Mouse (Mus musculus): ENCODE results near the gene Unc45a. TPM values are rescaled to one million over a fixed set of nuclear protein-coding genes. Genes with fewer than 3 reads are reported as not detected.

The Unc45a gene
- polyA plus RNA-seq, 1 experiment: 105 TPM

GRCm38 (mm10) chr7:80310771-80311170 is 30.0 kb downstream of the Unc45a start:
- WGBS: 95% methylated on average over 7 of the region's 7 CpGs
- H3K27ac ChIP-seq (ENCODE audit: control insufficient read depth, insufficient read depth, low read length): no peak overlapping the region
- no peaks in the 10 kb centered on the region for H3K27me3 ChIP-seq (ENCODE audit: control insufficient read depth, insufficient read depth, low read length)
- TF ChIP-seq CTCF (IDR thresholded peaks at IDR 0.05; ENCODE audit: borderline replicate concordance, control insufficient read depth, extremely low read depth, insufficient read depth, low read length, poor library complexity) (no peak), POLR2A (IDR thresholded peaks at IDR 0.05; ENCODE audit: control insufficient read depth, extremely low read depth, insufficient read depth, low read length, poor library complexity) (no peak)
- peaks cover 88% of the 10 kb centered on the region for H3K36me3 ChIP-seq (ENCODE audit: control insufficient read depth, insufficient read depth, low read length)
- no peak overlapping the region for H3K4me3 ChIP-seq (ENCODE audit: control insufficient read depth, insufficient read depth, low read length)
- H3K4me1 ChIP-seq (replicated peaks; ENCODE audit: control insufficient read depth, insufficient read depth, low read length): no peaks in the 10 kb centered on the region
- DNase-seq: no peak

- no peak for DNase-seq
- Histone ChIP-seq H3K4me1 (replicated peaks; ENCODE audit: control insufficient read depth, insufficient read depth, low read length) (no peaks in the 10 kb centered on the region), H3K27ac (ENCODE audit: control insufficient read depth, insufficient read depth, low read length) (no peak overlapping the region), H3K4me3 (ENCODE audit: control insufficient read depth, insufficient read depth, low read length) (no peak overlapping the region), H3K27me3 (ENCODE audit: control insufficient read depth, insufficient read depth, low read length) (no peaks in the 10 kb centered on the region), H3K36me3 (ENCODE audit: control insufficient read depth, insufficient read depth, low read length) (peaks cover 83% of the 10 kb centered on the region)
- WGBS: 80% methylated on average over 3 of the region's 3 CpGs
- no peak for TF ChIP-seq POLR2A (IDR thresholded peaks at IDR 0.05; ENCODE audit: control insufficient read depth, extremely low read depth, insufficient read depth, low read length, poor library complexity)
- TF ChIP-seq CTCF (IDR thresholded peaks at IDR 0.05; ENCODE audit: borderline replicate concordance, control insufficient read depth, extremely low read depth, insufficient read depth, low read length, poor library complexity): no peak
These were observed 33.0 kb downstream of the Unc45a start for GRCm38 (mm10) chr7:80307766-80308165.

- H3K27ac ChIP-seq (ENCODE audit: control insufficient read depth, insufficient read depth, low read length): no peak overlapping the region
- WGBS: 97% methylated on average over 2 of the region's 2 CpGs
- TF ChIP-seq POLR2A (IDR thresholded peaks at IDR 0.05; ENCODE audit: control insufficient read depth, extremely low read depth, insufficient read depth, low read length, poor library complexity) (no peak), CTCF (IDR thresholded peaks at IDR 0.05; ENCODE audit: borderline replicate concordance, control insufficient read depth, extremely low read depth, insufficient read depth, low read length, poor library complexity) (no peak)
- no peaks in the 10 kb centered on the region; the same call in 1 of the 2 replicates for H3K4me1 ChIP-seq (replicated peaks; ENCODE audit: control insufficient read depth, insufficient read depth, low read length)
- no peak for DNase-seq
- no peak overlapping the region for H3K4me3 ChIP-seq (ENCODE audit: control insufficient read depth, insufficient read depth, low read length)
- H3K36me3 ChIP-seq (ENCODE audit: control insufficient read depth, insufficient read depth, low read length): peaks cover 58% of the 10 kb centered on the region
- H3K27me3 ChIP-seq (ENCODE audit: control insufficient read depth, insufficient read depth, low read length): no peaks in the 10 kb centered on the region
These were observed 39.3 kb downstream of the Unc45a start for GRCm38 (mm10) chr7:80301522-80301921.

GRCm38 (mm10) chr7:80299568-80299967 is 41.2 kb downstream of the Unc45a start:
- no peak for DNase-seq
- 62% methylated on average over 3 of the region's 3 CpGs for WGBS
- no peaks in the 10 kb centered on the region; the same call in 1 of the 2 replicates for H3K4me1 ChIP-seq (replicated peaks; ENCODE audit: control insufficient read depth, insufficient read depth, low read length)
- H3K27me3 ChIP-seq (ENCODE audit: control insufficient read depth, insufficient read depth, low read length): no peaks in the 10 kb centered on the region
- TF ChIP-seq POLR2A (IDR thresholded peaks at IDR 0.05; ENCODE audit: control insufficient read depth, extremely low read depth, insufficient read depth, low read length, poor library complexity) (no peak), CTCF (IDR thresholded peaks at IDR 0.05; ENCODE audit: borderline replicate concordance, control insufficient read depth, extremely low read depth, insufficient read depth, low read length, poor library complexity) (no peak)
- H3K36me3 ChIP-seq (ENCODE audit: control insufficient read depth, insufficient read depth, low read length): peaks cover 41% of the 10 kb centered on the region
- no peak overlapping the region for H3K4me3 ChIP-seq (ENCODE audit: control insufficient read depth, insufficient read depth, low read length)
- H3K27ac ChIP-seq (ENCODE audit: control insufficient read depth, insufficient read depth, low read length): no peak overlapping the region

- no peak overlapping the region for H3K4me3 ChIP-seq (ENCODE audit: control insufficient read depth, insufficient read depth, low read length)
- H3K27ac ChIP-seq (ENCODE audit: control insufficient read depth, insufficient read depth, low read length): no peak overlapping the region
- TF ChIP-seq CTCF (IDR thresholded peaks at IDR 0.05; ENCODE audit: borderline replicate concordance, control insufficient read depth, extremely low read depth, insufficient read depth, low read length, poor library complexity) (no peak), POLR2A (IDR thresholded peaks at IDR 0.05; ENCODE audit: control insufficient read depth, extremely low read depth, insufficient read depth, low read length, poor library complexity) (no peak)
- H3K27me3 ChIP-seq (ENCODE audit: control insufficient read depth, insufficient read depth, low read length): no peaks in the 10 kb centered on the region
- H3K4me1 ChIP-seq (replicated peaks; ENCODE audit: control insufficient read depth, insufficient read depth, low read length): no peaks in the 10 kb centered on the region; the same call in 1 of the 2 replicates
- DNase-seq: no peak
- H3K36me3 ChIP-seq (ENCODE audit: control insufficient read depth, insufficient read depth, low read length): peaks cover 35% of the 10 kb centered on the region
- WGBS: 98% methylated on average over 4 of the region's 4 CpGs
These were observed 42.1 kb downstream of the Unc45a start for GRCm38 (mm10) chr7:80298754-80299153.

- H3K4me1 ChIP-seq (replicated peaks; ENCODE audit: control insufficient read depth, insufficient read depth, low read length): no peaks in the 10 kb centered on the region; the same call in 1 of the 2 replicates
- TF ChIP-seq CTCF (IDR thresholded peaks at IDR 0.05; ENCODE audit: borderline replicate concordance, control insufficient read depth, extremely low read depth, insufficient read depth, low read length, poor library complexity) (no peak), POLR2A (IDR thresholded peaks at IDR 0.05; ENCODE audit: control insufficient read depth, extremely low read depth, insufficient read depth, low read length, poor library complexity) (no peak)
- no peak overlapping the region for H3K4me3 ChIP-seq (ENCODE audit: control insufficient read depth, insufficient read depth, low read length)
- peaks cover 20% of the 10 kb centered on the region for H3K36me3 ChIP-seq (ENCODE audit: control insufficient read depth, insufficient read depth, low read length)
- H3K27ac ChIP-seq (ENCODE audit: control insufficient read depth, insufficient read depth, low read length): no peak overlapping the region
- WGBS: 96% methylated on average over 3 of the region's 3 CpGs
- H3K27me3 ChIP-seq (ENCODE audit: control insufficient read depth, insufficient read depth, low read length): no peaks in the 10 kb centered on the region
- no peak for DNase-seq
These were observed 43.8 kb downstream of the Unc45a start for GRCm38 (mm10) chr7:80297041-80297440.

- DNase-seq: no peak
- TF ChIP-seq POLR2A (IDR thresholded peaks at IDR 0.05; ENCODE audit: control insufficient read depth, extremely low read depth, insufficient read depth, low read length, poor library complexity) (no peak), CTCF (IDR thresholded peaks at IDR 0.05; ENCODE audit: borderline replicate concordance, control insufficient read depth, extremely low read depth, insufficient read depth, low read length, poor library complexity) (no peak)
- Histone ChIP-seq H3K4me1 (replicated peaks; ENCODE audit: control insufficient read depth, insufficient read depth, low read length) (no peaks in the 10 kb centered on the region; the same call in 1 of the 2 replicates), H3K4me3 (ENCODE audit: control insufficient read depth, insufficient read depth, low read length) (no peak overlapping the region), H3K36me3 (ENCODE audit: control insufficient read depth, insufficient read depth, low read length) (peaks cover 14% of the 10 kb centered on the region), H3K27me3 (ENCODE audit: control insufficient read depth, insufficient read depth, low read length) (no peaks in the 10 kb centered on the region), H3K27ac (ENCODE audit: control insufficient read depth, insufficient read depth, low read length) (no peak overlapping the region)
- 95% methylated on average over 6 of the region's 6 CpGs for WGBS
These were observed 44.3 kb downstream of the Unc45a start for GRCm38 (mm10) chr7:80296462-80296861.
